ENCODE assay signal across 18 mouse cellular contexts in the genomic region with DNA sequence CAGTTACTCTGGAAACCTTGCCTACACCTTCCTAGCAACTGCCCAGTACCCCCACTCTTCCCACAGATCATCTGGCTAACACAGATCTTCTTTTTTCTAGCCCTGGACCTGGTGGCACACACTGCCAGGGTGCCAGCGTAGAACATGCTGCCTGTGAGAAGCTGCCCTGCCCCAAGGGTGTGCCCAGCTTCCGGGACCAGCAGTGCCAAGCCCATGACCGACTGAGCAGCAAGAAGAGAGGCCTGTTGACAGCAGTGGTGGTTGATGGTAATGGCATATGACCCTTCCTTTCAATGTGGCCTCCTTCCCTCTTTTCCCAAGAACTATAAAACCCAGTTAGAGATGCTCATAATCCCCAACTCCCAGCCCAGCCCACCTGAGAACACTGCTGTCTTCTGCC.
DNase-seq lines count a peak whose midpoint lies in the region; ATAC-seq and TF ChIP-seq lines count a peak whose summit lies in the region.
"Had no signal": no experiment of that assay in that cellular context is flagged by ENCODE, and none has a peak within 500 bp of the region (broad histone marks: within the 10 kb centered on the region; RNA-seq: fewer than 3 reads in every experiment).

No protein-coding gene starts in this region.

- WGBS in heart, embryonic 14.5 days: 89% methylated on average over 3 of the region's 3 CpGs
- WGBS in intestine, embryonic 14.5 days: 93% methylated on average over 3 of the region's 3 CpGs
- 91% methylated on average over 3 of the region's 3 CpGs for WGBS in intestine, embryonic 15.5 days

- ATAC-seq in heart, embryonic 14.5 days (ENCODE audit: insufficient number of reproducible peaks, insufficient read depth, low FRiP score, low read depth): no peak
- ATAC-seq in intestine, embryonic 14.5 days (replicated peaks; ENCODE audit: low FRiP score, low TSS enrichment, low read depth): no peak
- no peak for ATAC-seq in intestine, embryonic 15.5 days
- ATAC-seq in megakaryocyte-erythroid progenitor cell, adult 5-6 weeks (replicated peaks; ENCODE audit: low FRiP score, low TSS enrichment, poor library complexity, severe bottlenecking): 0 out of 2 replicates have a peak, but pooled peaks have one; percentile 30
- ATAC-seq: forebrain, embryonic 15.5 days; intestine, postnatal 0 days had no signal

- no peaks in the 10 kb centered on the region for H3K9me3 ChIP-seq in heart, embryonic 14.5 days (ENCODE audit: control insufficient read depth, low read length)
- H3K9me3 ChIP-seq in intestine, embryonic 14.5 days (ENCODE audit: control insufficient read depth, low read length): 0 out of 2 replicates have a peak, but pooled peaks cover 2% of the 10 kb centered on the region
- no peaks in the 10 kb centered on the region for H3K9me3 ChIP-seq in intestine, embryonic 15.5 days
- H3K9me3 ChIP-seq: embryonic facial prominence, embryonic 12.5 days; forebrain, embryonic 15.5 days; hindbrain, embryonic 13.5 days had no signal

- H3K9ac ChIP-seq in heart, embryonic 14.5 days (ENCODE audit: low read length): no peak overlapping the region
- H3K9ac ChIP-seq in intestine, embryonic 14.5 days (ENCODE audit: low read length): no peak overlapping the region
- no peak overlapping the region for H3K9ac ChIP-seq in intestine, embryonic 15.5 days
- H3K9ac ChIP-seq: embryonic facial prominence, embryonic 12.5 days; forebrain, embryonic 15.5 days; hindbrain, embryonic 13.5 days had no signal

- peak overlapping the region; percentile 68 for H3K4me3 ChIP-seq in gastrocnemius, adult 2 months
- no peak overlapping the region for H3K4me3 ChIP-seq in heart, embryonic 14.5 days (ENCODE audit: control insufficient read depth in 1 of 2, insufficient read depth in 1 of 2, low read depth in 1 of 2, low read length in 2 of 2)
- H3K4me3 ChIP-seq in intestine, embryonic 14.5 days (ENCODE audit: low read depth, low read length): no peak overlapping the region
- H3K4me3 ChIP-seq in intestine, embryonic 15.5 days (replicated peaks): no peak overlapping the region
- H3K4me3 ChIP-seq: embryonic facial prominence, embryonic 12.5 days; forebrain, embryonic 15.5 days; hindbrain, embryonic 13.5 days had no signal

- peak overlapping the region; percentile 38 for H3K4me2 ChIP-seq in heart, embryonic 14.5 days (ENCODE audit: low read length)
- no peak overlapping the region for H3K4me2 ChIP-seq in intestine, embryonic 14.5 days (ENCODE audit: low read length)
- H3K4me2 ChIP-seq in intestine, embryonic 15.5 days (replicated peaks): no peak overlapping the region
- H3K4me2 ChIP-seq: embryonic facial prominence, embryonic 12.5 days; forebrain, embryonic 15.5 days; hindbrain, embryonic 13.5 days had no signal

- H3K4me1 ChIP-seq in heart, embryonic 14.5 days (ENCODE audit: control insufficient read depth in 2 of 2, insufficient read depth in 2 of 2, low read length in 2 of 2): peaks cover 21 to 31% of the 10 kb centered on the region in 2 experiments
- H3K4me1 ChIP-seq in intestine, embryonic 14.5 days (replicated peaks; ENCODE audit: control insufficient read depth, insufficient read depth, low read length): no peaks in the 10 kb centered on the region
- H3K4me1 ChIP-seq in intestine, embryonic 15.5 days (replicated peaks): 0 out of 2 replicates have a peak, but pooled peaks cover 3% of the 10 kb centered on the region
- H3K4me1 ChIP-seq: embryonic facial prominence, embryonic 12.5 days; forebrain, embryonic 15.5 days; hindbrain, embryonic 13.5 days had no signal

- no peaks in the 10 kb centered on the region for H3K36me3 ChIP-seq in heart, embryonic 14.5 days (ENCODE audit: control insufficient read depth, insufficient read depth, low read length)
- H3K36me3 ChIP-seq in intestine, embryonic 14.5 days (ENCODE audit: control insufficient read depth, insufficient read depth, low read length): no peaks in the 10 kb centered on the region; the same call in 1 of the 2 replicates
- H3K36me3 ChIP-seq in intestine, embryonic 15.5 days: no peaks in the 10 kb centered on the region
- H3K36me3 ChIP-seq: embryonic facial prominence, embryonic 12.5 days; forebrain, embryonic 15.5 days; hindbrain, embryonic 13.5 days had no signal

- DNase-seq in gastrocnemius, adult 2 months: peak; percentile 52
- DNase-seq in gastrocnemius, postnatal 14 days: no peak
- DNase-seq in heart, postnatal 36 days: no peak
- peak; percentile 25 for DNase-seq in intestine, embryonic 14.5 days (ENCODE audit: low spot score)
- DNase-seq in cerebellum, postnatal 36 days: no peak
- DNase-seq: adrenal gland, postnatal 10 days; cerebellum, adult 11 months; cerebellum, adult 8-10 months; cerebellum, postnatal 14 days; gastrocnemius, postnatal 25 days; kidney, adult 8-10 months had no signal

- peak overlapping the region; percentile 38; the same call in 1 of the 2 replicates for H3K27ac ChIP-seq in gastrocnemius, adult 2 months
- H3K27ac ChIP-seq in heart, embryonic 14.5 days (replicated peaks in 1 of 2; ENCODE audit: control insufficient read depth in 1 of 2, insufficient read depth in 1 of 2, low read depth in 2 of 2, low read length in 2 of 2): no peak overlapping the region
- no peak overlapping the region for H3K27ac ChIP-seq in intestine, embryonic 14.5 days (ENCODE audit: low read depth)
- H3K27ac ChIP-seq in intestine, embryonic 15.5 days: no peak overlapping the region
- H3K27ac ChIP-seq: embryonic facial prominence, embryonic 12.5 days; forebrain, embryonic 15.5 days; hindbrain, embryonic 13.5 days had no signal

- intact Hi-C loops in gastrocnemius, adult 2 months (cut with DNase I): loop anchor here (10.0 kb wide), 1 partner anchor 153 kb away; no protein-coding TSS in a partner anchor
- intact Hi-C loops in gastrocnemius, postnatal 14 days (cut with DNase I; ENCODE audit: low total_unique reads): no loop called here
- intact Hi-C loops in heart, postnatal 36 days (cut with DNase I): loop anchor here (10.0 kb wide), 1 partner anchor 593 kb away; no protein-coding TSS in a partner anchor

- no peaks in the 10 kb centered on the region for H3K27me3 ChIP-seq in heart, embryonic 14.5 days (ENCODE audit: control insufficient read depth, insufficient read depth, low read length)
- H3K27me3 ChIP-seq in intestine, embryonic 14.5 days (replicated peaks; ENCODE audit: control insufficient read depth, insufficient read depth, low read length): no peaks in the 10 kb centered on the region
- H3K27me3 ChIP-seq in intestine, embryonic 15.5 days (replicated peaks): no peaks in the 10 kb centered on the region
- H3K27me3 ChIP-seq: embryonic facial prominence, embryonic 12.5 days; forebrain, embryonic 15.5 days; hindbrain, embryonic 13.5 days had no signal

- no peak for TF ChIP-seq CTCF in gastrocnemius, adult 2 months (IDR thresholded peaks at IDR 0.05)

Comparison
In these comparisons a context has a peak if more than half of its experiments do, and no peak if none do; other contexts are left out.
1. DNase-seq: peak in gastrocnemius, adult 2 months (single experiment) and intestine, embryonic 14.5 days (single experiment); none in gastrocnemius, postnatal 14 days (single experiment), heart, postnatal 36 days (0 of 2) and cerebellum, postnatal 36 days (0 of 2).